Mouse (Mus musculus): ENCODE data around the gene Ptpn23.

GRCm38 (mm10) chr9:110408099-110408773 lies at the start of gene Ptpn23:
- no peak for TF ChIP-seq GATA1 (IDR thresholded peaks at IDR 0.05; ENCODE audit: low read length)
- TF ChIP-seq TAL1 (IDR thresholded peaks at IDR 0.05; ENCODE audit: low read length): no peak
